In genomic region chr8:61499035-61499434, GRCm38 (mm10) we compare ENCODE assay signal across 7 mouse cellular contexts. TPM values are rescaled to one million over a fixed set of nuclear protein-coding genes. Genes with fewer than 3 reads are reported as not detected.
A peak's percentile ranks its signal among the peaks of the same experiment; 100 is the strongest.
DNase-seq lines count a peak whose midpoint lies in the region; ATAC-seq and TF ChIP-seq lines count a peak whose summit lies in the region.

No protein-coding gene starts in this region.

- no peaks in the 10 kb centered on the region for H3K9me3 ChIP-seq in hindbrain, postnatal 0 days (ENCODE audit: low read length)
- H3K9me3 ChIP-seq in midbrain, embryonic 15.5 days, result no peaks in the 10 kb centered on the region

- 61% methylated on average over 4 of the region's 4 CpGs for WGBS in hindbrain, postnatal 0 days
- WGBS in midbrain, embryonic 15.5 days, result 64% methylated on average over 4 of the region's 4 CpGs
- WGBS in cerebellum, adult 2 months, result 62% methylated on average over 4 of the region's 4 CpGs

- peak; percentile 59 for ATAC-seq in hindbrain, postnatal 0 days
- ATAC-seq in midbrain, embryonic 15.5 days (replicated peaks), result peak; percentile 48; the same call in 1 of the 2 replicates

- no peaks in the 10 kb centered on the region for H3K27me3 ChIP-seq in hindbrain, postnatal 0 days (ENCODE audit: insufficient read depth, low read length)
- H3K27me3 ChIP-seq in midbrain, embryonic 15.5 days (replicated peaks), result no peaks in the 10 kb centered on the region
- no peaks in the 10 kb centered on the region for H3K27me3 ChIP-seq in cerebellum, adult 2 months (ENCODE audit: control insufficient read depth, insufficient read depth, low read length)

- H3K27ac ChIP-seq in layer of hippocampus, adult 2 months, result no peak overlapping the region
- H3K27ac ChIP-seq in hindbrain, postnatal 0 days, result no peak overlapping the region
- no peak overlapping the region for H3K27ac ChIP-seq in midbrain, embryonic 15.5 days
- H3K27ac ChIP-seq in cerebellum, adult 2 months (ENCODE audit: insufficient read depth, low read length), result no peak overlapping the region

- no peaks in the 10 kb centered on the region for H3K4me1 ChIP-seq in hindbrain, postnatal 0 days (ENCODE audit: insufficient read depth, low read length)
- no peaks in the 10 kb centered on the region for H3K4me1 ChIP-seq in midbrain, embryonic 15.5 days
- no peaks in the 10 kb centered on the region for H3K4me1 ChIP-seq in cerebellum, adult 2 months (ENCODE audit: control insufficient read depth, insufficient read depth, low read length)

- no peak for TF ChIP-seq POLR2A in cerebellum, adult 2 months (IDR thresholded peaks at IDR 0.05; ENCODE audit: borderline replicate concordance, insufficient read depth, low read length)

- no peak for DNase-seq in layer of hippocampus, adult 2 months (ENCODE audit: low spot score in 2 of 2)
- no peak for DNase-seq in layer of hippocampus, adult 8-10 months (ENCODE audit: low spot score in 2 of 2)
- DNase-seq in brain, adult 2 months (ENCODE audit: low read depth, low spot score), result peak; percentile 38
- DNase-seq in hindbrain, postnatal 0 days (ENCODE audit: low spot score), result peak; percentile 75
- no peak for DNase-seq in cerebellum, adult 9-10 months
- no peak for DNase-seq in cerebellum, adult 2 months

- no peaks in the 10 kb centered on the region for H3K36me3 ChIP-seq in hindbrain, postnatal 0 days (ENCODE audit: insufficient read depth, low read length)
- no peaks in the 10 kb centered on the region for H3K36me3 ChIP-seq in midbrain, embryonic 15.5 days (replicated peaks)

- no peak overlapping the region for H3K4me3 ChIP-seq in layer of hippocampus, adult 2 months
- H3K4me3 ChIP-seq in hindbrain, postnatal 0 days (ENCODE audit: low read length), result no peak overlapping the region
- H3K4me3 ChIP-seq in midbrain, embryonic 15.5 days, result no peak overlapping the region
- H3K4me3 ChIP-seq in cerebellum, adult 2 months (replicated peaks; ENCODE audit: insufficient read depth, low read depth, low read length), result no peak overlapping the region

- TF ChIP-seq CTCF in layer of hippocampus, adult 2 months (conservative IDR thresholded peaks at IDR 0.05), result peak; percentile 79
- peak; percentile 75 for TF ChIP-seq CTCF in hindbrain, postnatal 0 days (IDR thresholded peaks at IDR 0.05; ENCODE audit: low read depth)
- TF ChIP-seq CTCF in cerebellum, adult 2 months (IDR thresholded peaks at IDR 0.05; ENCODE audit: borderline replicate concordance, insufficient read depth, low read depth, low read length), result no peak

- H3K4me2 ChIP-seq in hindbrain, postnatal 0 days (ENCODE audit: low read depth, low read length), result no peak overlapping the region
- H3K4me2 ChIP-seq in midbrain, embryonic 15.5 days, result no peak overlapping the region

- H3K9ac ChIP-seq in hindbrain, postnatal 0 days (replicated peaks; ENCODE audit: low read length), result no peak overlapping the region
- H3K9ac ChIP-seq in midbrain, embryonic 15.5 days, result no peak overlapping the region

RNA-seq across cellular contexts. Expression of gene Cbr4, which starts 11.5 kb away (rescaled TPM):
- 10 to 100 TPM; 24.6 to 30.7 TPM for total RNA-seq in layer of hippocampus, adult 2 months (2021)
- 10 to 100 TPM; 21.2 to 24.0 (median 22.8) TPM for total RNA-seq in layer of hippocampus, adult 8-10 months (2022)
- 3.7 and 10.1 TPM in 2 replicates for total RNA-seq in hindbrain, postnatal 0 days (2014; rRNA removed)
- 24.5 and 27.9 TPM in 2 replicates for polyA plus RNA-seq in hindbrain, postnatal 0 days (2015; fragmentation: Nextera tagmentation; extraction: Ambion mirVana)
- polyA plus RNA-seq in midbrain, embryonic 15.5 days (2015; fragmentation: Nextera tagmentation; extraction: Ambion mirVana), result 16.1 and 18.6 TPM in 2 replicates
- polyA plus RNA-seq in cerebellum, adult 2 months (2012; rRNA removed), result 15.3 TPM in 2 replicates

Comparison
In these comparisons a context has a peak if more than half of its experiments do, and no peak if none do; other contexts are left out.
1. DNase-seq: peak in brain, adult 2 months (single experiment) and hindbrain, postnatal 0 days (single experiment); none in layer of hippocampus, adult 2 months (0 of 2), layer of hippocampus, adult 8-10 months (0 of 2), cerebellum, adult 9-10 months (single experiment) and cerebellum, adult 2 months (0 of 2).